ENCODE assay signal across 15 mouse cellular contexts in the genomic region with DNA sequence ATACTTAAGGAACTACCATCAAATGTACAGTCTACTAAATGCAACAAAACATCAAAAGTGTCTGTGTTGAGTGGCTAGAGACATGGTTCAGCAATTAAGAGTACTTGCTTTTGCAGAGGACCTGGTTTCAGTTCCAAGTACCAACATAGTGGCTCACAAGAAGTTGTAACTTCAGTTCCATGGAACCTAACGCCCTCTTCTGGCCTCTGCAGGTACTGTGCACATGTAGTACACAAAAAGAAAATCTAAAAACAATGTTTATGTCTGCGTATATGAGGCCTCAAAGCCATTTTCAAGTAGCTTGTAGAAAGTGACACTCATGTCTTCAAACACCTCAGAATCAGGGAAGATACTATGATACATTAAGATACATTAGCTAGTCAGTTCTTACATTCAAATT. TPM values are rescaled to one million over a fixed set of nuclear protein-coding genes. Genes with fewer than 3 reads are reported as not detected.
A peak's percentile ranks its signal among the peaks of the same experiment; 100 is the strongest.
DNase-seq lines count a peak whose midpoint lies in the region; TF ChIP-seq lines count a peak whose summit lies in the region.
"Had no signal": no experiment of that assay in that cellular context is flagged by ENCODE, and none has a peak within 500 bp of the region (broad histone marks: within the 10 kb centered on the region; RNA-seq: fewer than 3 reads in every experiment).

No protein-coding gene starts in this region.

- no peak overlapping the region for H3K27ac ChIP-seq in left cerebral cortex, adult 2 months
- H3K27ac ChIP-seq: forebrain, embryonic 15.5 days; heart, embryonic 10.5 days; midbrain, embryonic 15.5 days; neural tube, embryonic 13.5 days; stomach, embryonic 15.5 days had no signal

- TF ChIP-seq CTCF in left cerebral cortex, adult 2 months (IDR thresholded peaks at IDR 0.05): peak; percentile 20; the same call in 1 of the 2 replicates

- DNase-seq in left cerebral cortex, adult 2 months (ENCODE audit: extremely low spot score in 1 of 2, low spot score in 2 of 2): no peak
- no peak for DNase-seq in left cerebral cortex, postnatal 10 days (ENCODE audit: extremely low spot score in 1 of 2, low spot score in 2 of 2)
- DNase-seq in thymus, postnatal 4 days: peak; percentile 62
- no peak for DNase-seq in thymus, postnatal 36 days
- DNase-seq in ZHBTc4 (ENCODE audit: low read depth, low spot score): peak; percentile 43
- no peak for DNase-seq in frontal cortex, postnatal 25 days (ENCODE audit: low spot score in 2 of 2)
- no peak for DNase-seq in spleen, postnatal 14 days (ENCODE audit: low spot score in 2 of 2)
- DNase-seq: adrenal gland, postnatal 25 days; gastrocnemius, postnatal 10 days; kidney, adult 8-10 months had no signal

- intact Hi-C loops in left cerebral cortex, adult 2 months (cut with DNase I): no loop called here
- intact Hi-C loops in left cerebral cortex, postnatal 10 days (cut with DNase I): no loop called here

- no peak overlapping the region for H3K4me3 ChIP-seq in left cerebral cortex, adult 2 months
- H3K4me3 ChIP-seq: forebrain, embryonic 15.5 days; heart, embryonic 10.5 days; midbrain, embryonic 15.5 days; neural tube, embryonic 13.5 days; stomach, embryonic 15.5 days had no signal

RNA-seq across cellular contexts. Expression of a gene that starts 48.4 kb away (rescaled TPM):
- total RNA-seq in left cerebral cortex, adult 2 months (2021): 10 to 100 TPM; 21.8 to 23.3 TPM
- total RNA-seq in left cerebral cortex, postnatal 10 days (2021): 10 to 100 TPM; 22.2 to 24.1 TPM

Comparison
In these comparisons a context has a peak if more than half of its experiments do, and no peak if none do; other contexts are left out.
1. DNase-seq: peak in thymus, postnatal 4 days (single experiment) and ZHBTc4 (single experiment); none in left cerebral cortex, adult 2 months (0 of 2), left cerebral cortex, postnatal 10 days (0 of 2), thymus, postnatal 36 days (0 of 2), frontal cortex, postnatal 25 days (0 of 2) and spleen, postnatal 14 days (0 of 2).